Mouse (Mus musculus) MEL (cell line): ENCODE results near the gene Il17c. TPM values are rescaled to one million over a fixed set of nuclear protein-coding genes. Genes with fewer than 3 reads are reported as not detected.
A peak's percentile ranks its signal among the peaks of the same experiment; 100 is the strongest.

ENCODE experiments used
- DNase-seq: peaks from one replicate; pipeline ENCODE4 v3.0.0; 2011; ENCODE audit warnings: low read depth, low spot score
- H3K27ac ChIP-seq: 2 replicates; pipeline ENCODE4 v1.5.1; 2012; ENCODE audit warnings: low read depth, mild to moderate bottlenecking, control low read depth, low read length, moderate library complexity; ENCODE audit not compliant: control insufficient read depth
- H3K27me3 ChIP-seq, 2 experiments: fragments of 150-350 bp in 1 of 2; sonication (generic) in 1 of 2; 2 replicates each; pipeline ENCODE4 v1.6.1; 2012; ENCODE audit warnings: low read length in 2 of 2, mild to moderate bottlenecking in 2 of 2, improper control_type of control experiment in 1 of 2, moderate library complexity in 1 of 2; ENCODE audit not compliant: insufficient read depth in 2 of 2, control insufficient read depth in 1 of 2
- H3K36me3 ChIP-seq, 2 experiments: 2 replicates each; pipeline ENCODE4 v1.6.1; 2012 to 2014; ENCODE audit warnings: low read length in 2 of 2, improper control_type of control experiment in 1 of 2, inconsistent platforms in 1 of 2, mild to moderate bottlenecking in 1 of 2; ENCODE audit not compliant: insufficient read depth in 2 of 2, control insufficient read depth in 1 of 2
- H3K4me1 ChIP-seq, 2 experiments: fragments of 150-350 bp in 1 of 2; sonication (generic) in 1 of 2; 2 replicates each; pipeline ENCODE4 v1.6.1; 2012; ENCODE audit warnings: low read length in 2 of 2, improper control_type of control experiment in 1 of 2, mild to moderate bottlenecking in 1 of 2; ENCODE audit not compliant: insufficient read depth in 2 of 2, control insufficient read depth in 1 of 2
- H3K4me3 ChIP-seq, 2 experiments: fragments of 150-350 bp in 1 of 2; sonication (generic) in 1 of 2; 2 replicates each; pipeline ENCODE4 v1.5.1; 2012; ENCODE audit warnings: low read depth in 2 of 2, low read length in 2 of 2, mild to moderate bottlenecking in 2 of 2, moderate library complexity in 2 of 2, control low read depth in 1 of 2, improper control_type of control experiment in 1 of 2; ENCODE audit not compliant: control insufficient read depth in 1 of 2, insufficient read depth in 1 of 2
- H3K79me2 ChIP-seq: 2 replicates; pipeline ENCODE4 v1.6.1; 2012; ENCODE audit warnings: mild to moderate bottlenecking, low read length, moderate library complexity; ENCODE audit not compliant: control insufficient read depth, poor library complexity, insufficient read depth
- H3K9ac ChIP-seq: 2 replicates; pipeline ENCODE4 v1.6.1; 2012; ENCODE audit warnings: low read depth, mild to moderate bottlenecking, control low read depth, low read length, moderate library complexity; ENCODE audit not compliant: control insufficient read depth, poor library complexity, severe bottlenecking
- H3K9me3 ChIP-seq: fragments of 150-350 bp; sonication (generic); replicated peaks from 2 replicates; pipeline ENCODE4 v1.6.1; 2012; ENCODE audit warnings: mild to moderate bottlenecking, low read length, improper control_type of control experiment, moderate library complexity; ENCODE audit not compliant: insufficient read depth
- BHLHE40 ChIP-seq: IDR thresholded peaks from 2 replicates; pipeline ENCODE4 v1.6.1; 2012; ENCODE audit warnings: low read depth, mild to moderate bottlenecking, inconsistent platforms, low read length, improper control_type of control experiment, borderline replicate concordance
- CHD1 ChIP-seq: IDR thresholded peaks from 2 replicates; pipeline ENCODE4 v1.6.1; 2012; ENCODE audit warnings: low read depth, mild to moderate bottlenecking, inconsistent platforms, low read length, improper control_type of control experiment
- CHD2 ChIP-seq: IDR thresholded peaks from 2 replicates; pipeline ENCODE4 v1.6.1; 2011; ENCODE audit warnings: low read length, improper control_type of control experiment
- CTCF ChIP-seq, 3 experiments: IDR thresholded peaks in 2 of 3; conservative IDR thresholded peaks in 1 of 3; 2 replicates each; pipeline ENCODE4 v1.5.1; 2011 to 2012; ENCODE audit warnings: low read length in 3 of 3, low read depth in 2 of 3, mild to moderate bottlenecking in 2 of 3, improper control_type of control experiment in 1 of 3, inconsistent platforms in 1 of 3, mixed read lengths in 1 of 3, moderate library complexity in 1 of 3; ENCODE audit not compliant: control insufficient read depth in 1 of 3, insufficient read depth in 1 of 3, poor library complexity in 1 of 3, severe bottlenecking in 1 of 3
- E2F4 ChIP-seq: IDR thresholded peaks from 2 replicates; pipeline ENCODE4 v1.6.1; 2011; ENCODE audit warnings: low read depth, low read length, improper control_type of control experiment, borderline replicate concordance
- ELF1 ChIP-seq: IDR thresholded peaks from 2 replicates; pipeline ENCODE4 v1.6.1; 2014; ENCODE audit warnings: low read depth, mild to moderate bottlenecking, inconsistent platforms, low read length, improper control_type of control experiment, moderate library complexity
- EP300 ChIP-seq, 2 experiments: IDR thresholded peaks; 2 replicates each; pipeline ENCODE4 v1.6.1; 2011; ENCODE audit warnings: improper control_type of control experiment in 2 of 2, low read length in 2 of 2, low read depth in 1 of 2, mild to moderate bottlenecking in 1 of 2
- ETS1 ChIP-seq: IDR thresholded peaks from 2 replicates; pipeline ENCODE4 v1.6.1; 2012; ENCODE audit warnings: low read depth, mild to moderate bottlenecking, inconsistent platforms, low read length, improper control_type of control experiment, moderate library complexity
- GABPA ChIP-seq: IDR thresholded peaks from 2 replicates; pipeline ENCODE4 v1.6.1; 2012; ENCODE audit warnings: low read depth, mild to moderate bottlenecking, inconsistent platforms, low read length, improper control_type of control experiment, moderate library complexity
- GATA1 ChIP-seq: IDR thresholded peaks from 2 replicates; pipeline ENCODE4 v1.6.1; 2011; ENCODE audit warnings: low read depth, low read length, improper control_type of control experiment
- JUND ChIP-seq: IDR thresholded peaks from 2 replicates; pipeline ENCODE4 v1.6.1; 2011; ENCODE audit warnings: low read depth, mild to moderate bottlenecking, improper control_type of control experiment, low read length
- KAT2A ChIP-seq: conservative IDR thresholded peaks from 2 replicates; pipeline ENCODE4 v1.6.1; 2012; ENCODE audit warnings: low read depth, low read length, improper control_type of control experiment, inconsistent platforms
- MAFK ChIP-seq: IDR thresholded peaks from 2 replicates; pipeline ENCODE4 v1.6.1; 2011; ENCODE audit warnings: low read depth, mild to moderate bottlenecking, low read length, improper control_type of control experiment, borderline replicate concordance
- MAX ChIP-seq: IDR thresholded peaks from 2 replicates; pipeline ENCODE4 v1.6.1; 2011; ENCODE audit warnings: low read length, improper control_type of control experiment
- MAZ ChIP-seq: IDR thresholded peaks from 2 replicates; pipeline ENCODE4 v1.6.1; 2012; ENCODE audit warnings: low read depth, mild to moderate bottlenecking, inconsistent platforms, low read length, improper control_type of control experiment
- MEF2A ChIP-seq: IDR thresholded peaks from 2 replicates; pipeline ENCODE4 v1.6.1; 2014; ENCODE audit warnings: low read depth, mild to moderate bottlenecking, inconsistent platforms, low read length, improper control_type of control experiment; ENCODE audit not compliant: poor library complexity, insufficient replicate concordance, severe bottlenecking; ENCODE audit errors: extremely low read depth
- MXI1 ChIP-seq: IDR thresholded peaks from 2 replicates; pipeline ENCODE4 v1.6.1; 2011; ENCODE audit warnings: mild to moderate bottlenecking, low read depth, low read length, improper control_type of control experiment
- MYB ChIP-seq: IDR thresholded peaks from 2 replicates; pipeline ENCODE4 v1.6.1; 2011; ENCODE audit warnings: mild to moderate bottlenecking, low read depth, low read length, improper control_type of control experiment
- MYC ChIP-seq: IDR thresholded peaks from 2 replicates; pipeline ENCODE4 v1.6.1; 2011; ENCODE audit warnings: low read depth, mild to moderate bottlenecking, low read length, improper control_type of control experiment, moderate library complexity
- NELFE ChIP-seq: IDR thresholded peaks from 2 replicates; pipeline ENCODE4 v1.6.1; 2011; ENCODE audit warnings: low read depth, low read length, improper control_type of control experiment
- NRF1 ChIP-seq: IDR thresholded peaks from 2 replicates; pipeline ENCODE4 v1.6.1; 2014; ENCODE audit warnings: low read depth, mild to moderate bottlenecking, inconsistent platforms, low read length, improper control_type of control experiment, moderate library complexity; ENCODE audit not compliant: poor library complexity, insufficient read depth, severe bottlenecking
- POLR2AphosphoS2 ChIP-seq: IDR thresholded peaks from 2 replicates; pipeline ENCODE4 v1.6.1; 2011; ENCODE audit warnings: low read length, improper control_type of control experiment
- POLR2AphosphoS5 ChIP-seq: IDR thresholded peaks from 2 replicates; pipeline ENCODE4 v1.6.1; 2012; ENCODE audit warnings: low read depth, borderline replicate concordance, mild to moderate bottlenecking, inconsistent platforms, low read length, moderate library complexity, mixed read lengths
- RAD21 ChIP-seq: IDR thresholded peaks from 2 replicates; pipeline ENCODE4 v1.6.1; 2011; ENCODE audit warnings: mild to moderate bottlenecking, low read depth, low read length, improper control_type of control experiment
- RCOR1 ChIP-seq: IDR thresholded peaks from 2 replicates; pipeline ENCODE4 v1.6.1; 2012; ENCODE audit warnings: low read depth, mild to moderate bottlenecking, inconsistent platforms, low read length, improper control_type of control experiment
- SIN3A ChIP-seq: IDR thresholded peaks from 2 replicates; pipeline ENCODE4 v1.6.1; 2012; ENCODE audit warnings: low read length, improper control_type of control experiment, inconsistent platforms
- SMC3 ChIP-seq: IDR thresholded peaks from 2 replicates; pipeline ENCODE4 v1.6.1; 2011; ENCODE audit warnings: low read depth, low read length, improper control_type of control experiment
- TBP ChIP-seq: IDR thresholded peaks from 2 replicates; pipeline ENCODE4 v1.8.0; 2011; ENCODE audit warnings: low read depth, low read length, improper control_type of control experiment
- TCF12 ChIP-seq: IDR thresholded peaks from 2 replicates; pipeline ENCODE4 v1.6.1; 2014; ENCODE audit warnings: low read depth, mild to moderate bottlenecking, inconsistent platforms, low read length, improper control_type of control experiment, moderate library complexity
- UBTF ChIP-seq: IDR thresholded peaks from 2 replicates; pipeline ENCODE4 v1.6.1; 2012; ENCODE audit warnings: low read depth, mild to moderate bottlenecking, inconsistent platforms, low read length, improper control_type of control experiment, moderate library complexity, borderline replicate concordance; ENCODE audit not compliant: insufficient read depth
- USF1 ChIP-seq: IDR thresholded peaks from 2 replicates; pipeline ENCODE4 v1.6.1; 2014; ENCODE audit warnings: low read depth, mild to moderate bottlenecking, inconsistent platforms, low read length, improper control_type of control experiment, moderate library complexity
- USF2 ChIP-seq, 2 experiments: IDR thresholded peaks; 2 replicates each; pipeline ENCODE4 v1.6.1; 2011 to 2012; ENCODE audit warnings: improper control_type of control experiment in 2 of 2, low read length in 2 of 2, borderline replicate concordance in 1 of 2, inconsistent platforms in 1 of 2, low read depth in 1 of 2, mild to moderate bottlenecking in 1 of 2; ENCODE audit not compliant: insufficient read depth in 1 of 2
- ZC3H11A ChIP-seq: IDR thresholded peaks from 2 replicates; pipeline ENCODE4 v1.6.1; 2012; ENCODE audit warnings: low read depth, mild to moderate bottlenecking, inconsistent platforms, low read length, improper control_type of control experiment
- ZKSCAN1 ChIP-seq: IDR thresholded peaks from 2 replicates; pipeline ENCODE4 v1.6.1; 2012; ENCODE audit warnings: low read depth, mild to moderate bottlenecking, inconsistent platforms, low read length, improper control_type of control experiment, moderate library complexity
- ZNF384 ChIP-seq: IDR thresholded peaks from 2 replicates; pipeline ENCODE4 v1.6.1; 2012; ENCODE audit warnings: low read depth, mild to moderate bottlenecking, inconsistent platforms, low read length, improper control_type of control experiment
- polyA plus RNA-seq, 2 experiments: library from polyadenylated mRNA; stranded (reverse) in 1 of 2; unstranded in 1 of 2; fragments of >175 nt in 1 of 2; fragments of >200 nt in 1 of 2; gene quantifications; 2 replicates each; pipeline versions ENCODE4 v1.2.1 to v1.2.4; 2012; ENCODE audit warnings: low replicate concordance in 2 of 2, low read depth in 1 of 2; ENCODE audit not compliant: insufficient read length in 2 of 2, insufficient read depth in 1 of 2, missing spikeins in 1 of 2
- total RNA-seq: library from RNA; depleted of rRNA; stranded (reverse); fragments of 300-350 nt; gene quantifications from 2 replicates; pipeline ENCODE4 v1.2.3, GENCODE M21; 2012

Gene Il17c
- total and polyA plus RNA-seq, 3 experiments = 0.43 TPM; not detected in 2

DNA sequence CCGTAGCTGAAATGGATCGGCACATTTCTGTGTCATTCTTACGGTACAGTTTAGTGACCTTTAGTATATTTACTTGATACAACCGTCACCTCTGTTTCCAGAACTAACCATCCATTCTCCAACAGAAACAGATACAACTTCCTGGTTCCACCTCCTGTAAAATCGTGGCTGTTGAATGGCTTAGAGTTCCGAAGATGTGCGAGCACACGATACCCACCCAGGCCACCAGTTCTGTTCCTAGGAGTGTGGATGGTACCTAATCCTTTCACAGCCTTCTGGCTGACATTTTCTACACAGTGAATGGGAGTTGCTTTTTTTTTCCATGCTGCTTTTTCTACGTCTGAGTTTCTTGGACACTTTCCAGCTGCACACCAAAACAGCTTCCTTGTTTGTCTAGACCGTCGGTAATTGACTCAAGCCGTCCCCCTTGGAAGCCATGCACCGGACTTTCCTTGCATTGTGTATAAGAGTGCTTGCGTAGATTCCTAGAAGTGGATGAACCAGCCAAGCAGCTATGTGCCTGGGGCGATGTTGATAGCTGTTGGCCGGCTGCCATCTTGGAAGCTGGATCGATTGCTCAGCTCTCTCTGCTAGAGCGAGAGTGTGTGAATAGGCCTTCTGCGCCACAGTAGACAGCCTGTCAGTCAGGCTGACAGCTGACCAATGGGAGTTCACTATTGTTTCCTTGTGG, 22.4 kb downstream of the Il17c start:
- Histone ChIP-seq H3K36me3 (no peaks in the 10 kb centered on the region), H3K4me3 (peak overlapping the region; percentile 75 to 76), H3K9ac (peak overlapping the region; percentile 76), H3K27me3 (no peaks in the 10 kb centered on the region), H3K9me3 (no peaks in the 10 kb centered on the region), H3K4me1 (peaks cover 0 to 3% of the 10 kb centered on the region in 2 experiments; a peak in 1 of 4 replicates), H3K79me2 (0 out of 2 replicates have a peak, but pooled peaks cover 3% of the 10 kb centered on the region), H3K27ac (peak overlapping the region; percentile 74)
- peak; percentile 92 for DNase-seq
- TF ChIP-seq EP300 (IDR thresholded peaks at IDR 0.05; ENCODE audit: low read depth in 1 of 2, low read length in 2 of 2) (peak in 1 of 2 experiments; percentile 53; a peak in 3 of 4 replicates), UBTF (no peak), CTCF (IDR thresholded peaks at IDR 0.05 in 2 of 3, conservative IDR thresholded peaks at IDR 0.05 in 1 of 3; ENCODE audit: control insufficient read depth in 1 of 3, insufficient read depth in 1 of 3, low read depth in 2 of 3, low read length in 3 of 3, poor library complexity in 1 of 3, severe bottlenecking in 1 of 3) (no peak), E2F4 (no peak), JUND (no peak), ELF1 (0 out of 2 replicates have a peak, but pooled peaks have one; percentile 24), POLR2AphosphoS2 (no peak), BHLHE40 (no peak), TCF12 (0 out of 2 replicates have a peak, but pooled peaks have one; percentile 26), CHD2 (no peak), RCOR1 (peak; percentile 22; the same call in 1 of the 2 replicates), GATA1 (no peak; the same call in 1 of the 2 replicates), USF1 (no peak), NELFE (no peak), MAX (peak; percentile 58; the same call in 1 of the 2 replicates), MAFK (no peak), SMC3 (no peak; the same call in 1 of the 2 replicates), NRF1 (0 out of 2 replicates have a peak, but pooled peaks have one; percentile 20), RAD21 (no peak; the same call in 1 of the 2 replicates), ZNF384 (peak; percentile 71), USF2 (IDR thresholded peaks at IDR 0.05; ENCODE audit: borderline replicate concordance in 1 of 2, insufficient read depth in 1 of 2, low read depth in 1 of 2, low read length in 2 of 2) (no peak), CHD1 (0 out of 2 replicates have a peak, but pooled peaks have one; percentile 28), MYB (no peak), ETS1 (peak; percentile 29; the same call in 1 of the 2 replicates), ZKSCAN1 (no peak), MXI1 (peak; percentile 82), SIN3A (peak; percentile 83), ZC3H11A (no peak), TBP (0 out of 2 replicates have a peak, but pooled peaks have one; percentile 25), GABPA (no peak), POLR2AphosphoS5 (no peak), MYC (0 out of 2 replicates have a peak, but pooled peaks have one; percentile 47), KAT2A (no peak), MEF2A (no peak), MAZ (0 out of 2 replicates have a peak, but pooled peaks have one; percentile 42)
